Mouse (Mus musculus) brain, adult 10 weeks (tissue): Measurements from ENCODE around the gene Gm11007. TPM values are rescaled to one million over a fixed set of nuclear protein-coding genes. Genes with fewer than 3 reads are reported as not detected.

Source experiments
- polyA plus RNA-seq: library from polyadenylated mRNA; stranded (reverse); fragments of 350-450 nt; fragmentation: Illumina TruSeq; extraction: RNeasy Lipid Tissue Mini Kit (QIAGEN cat#74804); gene quantifications from one replicate; pipeline ENCODE4 v1.2.3, GENCODE M21; 2015; ENCODE audit warnings: low read depth, low replicate concordance

Gm11007 gene
- polyA plus RNA-seq = 54.0 TPM

GRCm38 (mm10) chr2:175643678-175644077, at the start of gene Gm11007:
TSS of gene Gm11007 (plus strand) at chr2:175643978.

Other genes with a start within 250 kb of the Gm11007 start
- gene Gm4724, start 208.2 kb upstream of the Gm11007 start, polyA plus RNA-seq = 83.8 TPM
- gene Zfp965, start 174.0 kb upstream of the Gm11007 start, polyA plus RNA-seq = 13.6 TPM
- gene Zfp969, start 59.7 kb downstream of the Gm11007 start, polyA plus RNA-seq = not detected
- gene Gm2007, start 97.6 kb downstream of the Gm11007 start, polyA plus RNA-seq = 54.0 TPM
- 19.4 TPM for gene Gm14288, start 157.1 kb downstream of the Gm11007 start, polyA plus RNA-seq
- 24.1 TPM for gene Gm6710, start 225.2 kb downstream of the Gm11007 start, polyA plus RNA-seq